Mouse (Mus musculus) liver, embryonic 16.5 days (tissue): ENCODE measurements around the gene Srek1ip1. TPM values are rescaled to one million over a fixed set of nuclear protein-coding genes. Genes with fewer than 3 reads are reported as not detected.

ENCODE experiments used
- ATAC-seq: fragments of 200-750 bp; cut with Nextera tagmentation; 2 replicates; pipeline ENCODE4 v1.8.0; 2017; ENCODE audit warnings: low read depth, mild to moderate bottlenecking, moderate number of reproducible peaks, moderate library complexity
- H3K27ac ChIP-seq: fragments of 300-500 bp; sonication (generic); 2 replicates; pipeline ENCODE4 v1.5.1; 2014; ENCODE audit warnings: mild to moderate bottlenecking, low read length
- H3K27me3 ChIP-seq: fragments of 300-500 bp; sonication (generic); 2 replicates; pipeline ENCODE4 v1.6.1; 2014; ENCODE audit warnings: low read depth, low read length, mixed read lengths; ENCODE audit not compliant: control insufficient read depth, insufficient read depth
- H3K36me3 ChIP-seq: fragments of 300-500 bp; sonication (generic); 2 replicates; pipeline ENCODE4 v1.6.1; 2014; ENCODE audit warnings: mild to moderate bottlenecking; ENCODE audit not compliant: control insufficient read depth, insufficient read depth
- H3K4me1 ChIP-seq: fragments of 300-500 bp; sonication (generic); 2 replicates; pipeline ENCODE4 v1.6.1; 2014; ENCODE audit warnings: low read depth, low read length, mixed read lengths; ENCODE audit not compliant: control insufficient read depth
- H3K4me2 ChIP-seq: fragments of 300-500 bp; sonication (generic); 2 replicates; pipeline ENCODE4 v1.6.1; 2014; ENCODE audit warnings: low read depth, low read length, mixed read lengths
- H3K4me3 ChIP-seq: fragments of 300-500 bp; sonication (generic); 2 replicates; pipeline ENCODE4 v1.5.1; 2014; ENCODE audit warnings: low read depth, mild to moderate bottlenecking, low read length
- H3K9ac ChIP-seq: fragments of 300-500 bp; sonication (generic); 2 replicates; pipeline ENCODE4 v1.6.1; 2014; ENCODE audit warnings: low read depth, low read length
- H3K9me3 ChIP-seq: fragments of 300-500 bp; sonication (generic); replicated peaks from 2 replicates; pipeline ENCODE4 v1.6.1; 2016; ENCODE audit warnings: low read length; ENCODE audit not compliant: control insufficient read depth
- WGBS: fragments of 180-500 bp; shearing (Covaris S2); extraction: QIAGEN DNeasy Blood & Tissue Kit; methylation state at CpG from one replicate; pipeline ENCODE4 v1.1.7; 2014; ENCODE audit not compliant: insufficient replicate concordance; 5-methylcytosine and 5-hydroxymethylcytosine counted together
- polyA plus RNA-seq: library from polyadenylated mRNA; unstranded; fragments of >200 nt; fragmentation: Nextera tagmentation; extraction: Ambion mirVana; gene quantifications from 2 replicates; pipeline ENCODE4 v1.2.1, GENCODE M21; 2015

Srek1ip1 gene
- polyA plus RNA-seq, 1 experiment from 2014 or later = 7.9 TPM

DNA sequence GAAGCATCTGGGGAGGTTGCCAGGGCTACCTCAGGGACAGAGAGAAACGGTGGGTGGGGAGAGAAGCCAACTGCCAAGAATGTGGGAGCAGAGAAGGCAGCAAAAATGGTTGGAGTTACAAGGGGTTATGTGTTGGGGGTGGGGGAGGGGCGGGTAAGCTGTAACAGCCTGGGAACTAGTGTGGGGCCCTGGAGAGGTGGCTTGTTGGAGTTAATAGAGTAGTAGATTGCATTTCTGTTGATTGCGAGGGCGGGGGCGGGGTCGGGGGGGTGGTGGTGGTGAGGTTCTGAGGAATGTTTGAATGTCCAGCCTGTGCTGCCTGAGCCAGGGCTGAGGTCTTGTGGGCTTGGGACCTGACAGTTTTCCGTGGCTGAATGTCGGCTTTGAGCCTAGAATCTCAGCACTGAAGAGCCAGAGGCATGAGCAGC is 30.1 kb downstream of the Srek1ip1 start:
- Histone ChIP-seq H3K27me3 (no peaks in the 10 kb centered on the region), H3K4me2 (no peak overlapping the region)
- no peak for ATAC-seq

DNA sequence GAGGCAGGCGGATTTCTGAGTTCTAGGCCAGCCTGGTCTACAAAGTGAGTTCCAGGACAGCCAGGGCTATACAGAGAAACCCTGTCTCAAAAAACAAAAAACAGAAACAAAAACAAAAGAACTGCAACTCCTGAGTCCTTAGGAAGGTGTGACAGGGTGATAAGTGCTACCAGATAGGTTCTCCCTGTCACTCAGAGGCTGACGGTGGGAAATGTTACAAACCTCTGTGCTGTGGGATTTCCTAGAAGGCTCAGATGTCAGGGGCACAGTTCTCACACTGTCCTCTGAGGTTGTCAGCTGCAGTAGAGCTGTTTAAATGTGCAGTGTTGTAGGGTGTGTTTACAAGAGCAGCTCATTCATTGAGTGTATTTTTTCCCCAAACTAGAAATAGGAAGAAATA is 33.2 kb downstream of the Srek1ip1 start:
- ATAC-seq = no peak
- Histone ChIP-seq H3K36me3 (peaks cover 25% of the 10 kb centered on the region), H3K4me1 (peaks cover 9% of the 10 kb centered on the region; the same call in 1 of the 2 replicates), H3K4me2 (no peak overlapping the region), H3K27me3 (no peaks in the 10 kb centered on the region), H3K4me3 (no peak overlapping the region), H3K9ac (no peak overlapping the region), H3K27ac (no peak overlapping the region), H3K9me3 (peaks cover 3% of the 10 kb centered on the region)
- WGBS = 70% methylated on average over 2 of the region's 2 CpGs

More for the DNA sequence above, 30.1 kb downstream of the Srek1ip1 start:
- Histone ChIP-seq H3K4me1 (peaks cover 16% of the 10 kb centered on the region), H3K4me3 (no peak overlapping the region), H3K9me3 (no peaks in the 10 kb centered on the region), H3K9ac (no peak overlapping the region), H3K27ac (no peak overlapping the region), H3K36me3 (peaks cover 6% of the 10 kb centered on the region)
- 37% methylated on average over 8 of the region's 8 CpGs for WGBS

DNA sequence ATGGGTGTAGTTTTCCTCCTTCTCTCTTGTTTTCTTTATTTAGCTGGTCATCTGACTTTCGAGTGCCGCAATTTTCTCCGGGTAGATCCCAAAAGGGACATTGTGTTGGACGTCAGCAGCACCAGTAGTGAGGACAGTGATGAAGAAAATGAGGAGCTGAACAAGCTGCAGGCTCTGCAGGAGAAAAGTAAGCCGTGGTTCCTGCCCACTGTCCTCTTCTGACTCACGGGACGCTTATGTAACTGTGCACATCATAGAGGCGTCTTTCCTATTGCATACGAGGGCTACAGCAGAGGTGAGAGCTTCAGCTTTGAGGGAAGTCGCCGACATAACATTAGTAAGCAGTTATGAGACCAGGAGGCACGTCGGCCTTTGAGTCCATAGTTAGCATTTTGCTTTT is 40.5 kb downstream of the Srek1ip1 start:
- Histone ChIP-seq H3K9ac (no peak overlapping the region), H3K4me1 (no peaks in the 10 kb centered on the region), H3K4me3 (no peak overlapping the region), H3K27ac (no peak overlapping the region), H3K27me3 (no peaks in the 10 kb centered on the region), H3K4me2 (no peak overlapping the region), H3K36me3 (peaks cover 22% of the 10 kb centered on the region), H3K9me3 (no peaks in the 10 kb centered on the region; the same call in 1 of the 2 replicates)
- 83% methylated on average over 13 of the region's 13 CpGs for WGBS
- ATAC-seq = no peak

DNA sequence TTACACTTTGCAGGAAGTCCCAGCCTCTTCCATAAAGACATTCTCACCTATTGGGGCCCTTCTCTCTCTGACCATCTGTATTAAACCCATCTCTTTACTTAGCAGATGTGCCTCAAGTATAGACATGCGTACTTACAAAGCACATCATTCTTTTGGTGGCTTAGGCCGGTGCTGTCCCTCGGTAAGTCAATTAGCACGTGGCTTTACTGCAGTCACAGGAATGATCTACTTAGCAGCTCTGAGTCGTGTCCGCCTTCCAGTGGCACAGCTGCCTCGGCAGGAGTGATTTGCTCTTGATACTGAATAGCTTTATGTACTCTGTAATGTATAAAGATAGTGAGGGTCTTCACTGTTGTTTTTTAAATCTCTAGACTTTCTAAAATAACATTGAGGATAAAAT is 45.3 kb downstream of the Srek1ip1 start:
- no peaks in the 10 kb centered on the region for H3K4me1 ChIP-seq
- peaks cover 10% of the 10 kb centered on the region for H3K36me3 ChIP-seq
- no peak for ATAC-seq
- no peak overlapping the region for H3K4me2 ChIP-seq
- no peak overlapping the region for H3K4me3 ChIP-seq
- WGBS = 80% methylated on average over 7 of the region's 7 CpGs
- no peaks in the 10 kb centered on the region for H3K9me3 ChIP-seq
- no peak overlapping the region for H3K27ac ChIP-seq
- no peak overlapping the region for H3K9ac ChIP-seq
- H3K27me3 ChIP-seq = no peaks in the 10 kb centered on the region

DNA sequence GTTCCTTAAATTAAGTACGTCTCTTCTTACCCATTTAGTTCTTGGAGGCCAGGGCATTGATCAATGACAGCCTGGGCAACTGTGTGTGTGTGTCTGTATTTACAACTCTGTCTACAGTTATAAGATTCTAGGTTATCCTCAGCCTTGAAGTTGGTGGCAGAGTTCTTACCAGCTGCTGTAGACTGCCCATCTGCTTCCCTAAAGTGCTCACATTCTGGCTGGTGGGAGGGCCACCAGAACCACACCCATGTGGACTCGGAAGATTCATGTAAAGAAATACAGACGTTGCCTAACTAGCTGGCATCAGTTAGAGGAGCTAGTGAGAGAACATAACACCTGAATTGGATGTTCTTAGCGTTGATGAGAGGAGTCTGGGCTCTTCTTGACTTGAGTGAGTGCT is 49.7 kb downstream of the Srek1ip1 start:
- no peak overlapping the region for H3K27ac ChIP-seq
- no peak overlapping the region for H3K4me3 ChIP-seq
- no peaks in the 10 kb centered on the region for H3K9me3 ChIP-seq
- H3K9ac ChIP-seq = no peak overlapping the region
- no peaks in the 10 kb centered on the region for H3K27me3 ChIP-seq
- no peaks in the 10 kb centered on the region for H3K4me1 ChIP-seq
- peaks cover 4% of the 10 kb centered on the region; the same call in 1 of the 2 replicates for H3K36me3 ChIP-seq
- no peak for ATAC-seq
- WGBS = 50% methylated on average over 4 of the region's 4 CpGs
- H3K4me2 ChIP-seq = no peak overlapping the region

DNA sequence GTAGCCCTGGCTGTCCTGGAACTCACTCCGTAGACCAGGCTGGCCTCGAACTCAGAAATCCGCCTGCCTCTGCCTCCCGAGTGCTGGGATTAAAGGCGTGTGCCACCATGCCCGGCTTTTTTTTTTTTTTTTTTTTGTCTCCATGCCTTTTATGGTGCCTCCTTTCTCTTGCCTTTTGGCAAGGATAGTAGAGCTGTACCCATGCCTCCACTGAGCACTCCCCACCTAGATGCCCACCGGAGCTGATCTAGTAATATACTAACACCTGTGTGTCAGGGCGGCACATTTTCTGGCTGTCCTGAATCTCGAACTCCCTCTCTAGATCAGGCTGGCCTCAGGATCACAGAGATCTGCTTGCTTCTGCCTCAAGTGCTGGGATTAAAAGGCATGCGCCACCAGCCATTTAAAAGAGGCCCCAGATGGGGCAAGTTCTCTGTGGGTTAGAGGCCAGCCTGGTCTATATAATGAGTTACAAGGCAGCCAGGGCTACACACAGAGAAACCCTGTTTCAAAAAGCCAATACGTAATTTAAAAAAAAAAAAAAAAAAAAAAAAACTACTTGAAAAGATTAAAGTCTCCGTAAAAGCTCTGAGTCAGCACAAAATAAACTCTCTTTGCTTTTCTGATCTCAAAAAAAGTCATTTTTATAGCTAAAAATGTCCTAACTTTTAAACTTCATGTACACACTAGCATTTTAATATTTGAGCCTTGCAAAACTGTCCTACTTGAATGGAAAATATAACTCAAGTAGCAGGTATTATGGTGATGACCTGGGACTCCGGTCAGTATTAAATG is 51.2 kb downstream of the Srek1ip1 start:
- Histone ChIP-seq H3K36me3 (peaks cover 4% of the 10 kb centered on the region; the same call in 1 of the 2 replicates), H3K27me3 (no peaks in the 10 kb centered on the region), H3K27ac (no peak overlapping the region), H3K4me2 (no peak overlapping the region), H3K9ac (no peak overlapping the region), H3K4me3 (no peak overlapping the region), H3K4me1 (no peaks in the 10 kb centered on the region), H3K9me3 (no peaks in the 10 kb centered on the region)
- no peak for ATAC-seq
- WGBS = 67% methylated on average over 9 of the region's 13 CpGs

DNA sequence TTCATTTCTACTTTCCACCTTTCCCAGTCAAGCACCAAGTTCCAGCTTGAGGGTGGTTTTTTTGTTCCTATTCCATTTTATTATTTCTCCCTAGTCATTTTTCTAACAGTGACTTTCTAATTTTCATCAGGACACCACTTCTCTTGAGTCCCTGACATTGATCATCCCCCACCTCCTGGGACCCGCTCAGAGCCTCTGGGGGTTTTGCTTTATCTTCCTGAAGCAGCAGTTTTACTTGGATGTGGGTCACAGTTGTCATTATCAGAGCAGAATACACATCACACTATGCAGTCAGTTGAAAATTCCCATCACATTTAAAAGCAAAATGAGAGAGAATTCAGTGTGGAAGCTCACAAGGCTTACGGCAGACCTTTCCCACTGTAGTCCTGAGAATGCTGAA is 61.4 kb downstream of the Srek1ip1 start:
- Histone ChIP-seq H3K27ac (no peak overlapping the region), H3K4me3 (no peak overlapping the region), H3K9me3 (no peaks in the 10 kb centered on the region), H3K4me1 (no peaks in the 10 kb centered on the region), H3K27me3 (no peaks in the 10 kb centered on the region), H3K4me2 (no peak overlapping the region), H3K36me3 (no peaks in the 10 kb centered on the region), H3K9ac (no peak overlapping the region)
- WGBS = 55% methylated on average over 2 of the region's 2 CpGs
- no peak for ATAC-seq

DNA sequence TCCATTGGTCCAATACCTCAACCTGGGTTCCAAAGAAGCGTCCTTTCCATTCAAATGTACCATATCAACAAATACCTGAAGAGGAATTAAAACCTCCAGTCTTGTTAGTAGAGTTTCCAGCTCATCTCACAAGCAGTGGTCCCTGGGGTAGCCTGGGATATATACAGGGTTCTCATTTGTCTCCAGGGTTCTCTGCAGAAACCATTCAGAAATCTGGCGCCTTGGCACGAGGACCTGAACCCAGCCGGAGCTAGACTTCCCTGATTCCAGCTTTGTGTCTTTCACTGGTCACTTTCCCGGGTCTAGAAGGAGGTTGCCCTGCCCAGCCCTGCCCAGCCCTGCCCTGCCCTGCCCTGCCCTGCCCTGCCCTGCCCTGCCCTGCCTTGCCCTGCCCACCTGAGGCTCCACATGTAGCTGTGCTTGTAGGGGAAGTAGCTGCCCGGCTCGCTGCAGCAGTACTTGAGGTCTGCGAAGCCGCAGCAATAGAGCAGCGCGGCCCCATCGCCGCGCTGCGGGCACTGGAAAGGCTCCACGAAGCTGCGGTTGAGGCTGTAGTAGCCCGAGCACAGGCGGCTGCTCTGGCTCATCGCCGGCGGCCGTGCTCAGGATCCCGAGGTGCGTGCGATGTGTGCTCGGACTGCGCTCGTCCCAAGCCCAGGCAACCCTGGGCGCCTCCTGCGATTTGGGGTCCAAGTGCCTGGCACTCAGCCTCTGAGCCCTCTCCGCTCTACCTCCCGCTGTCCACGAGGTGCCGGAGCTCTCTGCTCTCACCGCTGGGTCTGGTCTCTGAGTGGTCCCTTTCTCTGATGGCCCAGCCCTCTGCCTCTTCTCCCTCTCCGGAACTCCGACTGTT is 71.1 kb downstream of the Srek1ip1 start, which contains the start of gene Shisal2b:
Shisal2b (minus strand) TSS at position 767 of the 853 bp plus-strand sequence.
- Histone ChIP-seq H3K9ac (no peak within 1 kb of the TSS), H3K4me2 (peak within 1 kb of the TSS; percentile 61), H3K4me3 (peak within 1 kb of the TSS; percentile 51), H3K9me3 (no peaks in the 10 kb centered on the region), H3K27me3 (peaks cover 9% of the 10 kb centered on the region), H3K36me3 (no peaks in the 10 kb centered on the region), H3K27ac (no peak within 1 kb of the TSS), H3K4me1 (no peaks in the 10 kb centered on the region)
- peak; percentile 24; the same call in 1 of the 2 replicates for ATAC-seq
- 4% methylated on average over 38 of the region's 38 CpGs for WGBS

DNA sequence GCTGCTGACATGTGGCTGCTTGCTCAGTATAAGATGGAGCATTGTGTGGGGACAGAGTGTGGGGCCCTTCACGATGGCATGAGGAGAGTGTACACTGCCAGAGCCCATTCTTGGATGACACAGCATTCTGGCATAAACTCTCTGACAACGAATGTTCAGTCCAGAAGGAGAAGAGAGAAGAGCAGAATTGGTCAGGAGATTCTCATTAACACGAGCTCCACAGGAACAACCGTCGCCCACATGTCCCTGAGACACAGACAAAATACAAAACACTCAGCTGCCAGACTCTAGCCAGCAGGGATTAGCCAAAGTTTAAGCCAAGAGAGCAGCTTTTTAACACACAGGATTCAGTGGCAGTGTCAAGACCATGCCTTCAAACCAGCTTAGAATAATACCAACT is 74.4 kb downstream of the Srek1ip1 start:
- H3K36me3 ChIP-seq = no peaks in the 10 kb centered on the region
- H3K4me2 ChIP-seq = no peak overlapping the region
- peaks cover 9% of the 10 kb centered on the region for H3K27me3 ChIP-seq
- no peak overlapping the region for H3K27ac ChIP-seq
- H3K9me3 ChIP-seq = no peaks in the 10 kb centered on the region
- no peak overlapping the region for H3K9ac ChIP-seq
- WGBS = 51% methylated on average over 5 of the region's 5 CpGs
- no peak for ATAC-seq
- H3K4me3 ChIP-seq = no peak overlapping the region
- H3K4me1 ChIP-seq = no peaks in the 10 kb centered on the region
